Mouse (Mus musculus) midbrain, embryonic 13.5 days (tissue): ENCODE measurements around the gene Gpr156. TPM values are rescaled to one million over a fixed set of nuclear protein-coding genes. Genes with fewer than 3 reads are reported as not detected.
A peak's percentile ranks its signal among the peaks of the same experiment; 100 is the strongest.

ENCODE experiments used
- ATAC-seq: fragments of 200-750 bp; cut with Nextera tagmentation; 2 replicates; pipeline ENCODE4 v1.8.0; 2017; ENCODE audit warnings: mild to moderate bottlenecking, moderate TSS enrichment, moderate library complexity
- H3K27ac ChIP-seq: fragments of 300-500 bp; sonication (generic); 2 replicates; pipeline ENCODE4 v1.5.1; 2015; ENCODE audit warnings: inconsistent platforms, mild to moderate bottlenecking, moderate library complexity
- H3K27me3 ChIP-seq: fragments of 300-500 bp; sonication (generic); 2 replicates; pipeline ENCODE4 v1.6.1; 2015; ENCODE audit warnings: mild to moderate bottlenecking, inconsistent platforms
- H3K36me3 ChIP-seq: fragments of 300-500 bp; sonication (generic); 2 replicates; pipeline ENCODE4 v1.6.1; 2015; ENCODE audit warnings: mild to moderate bottlenecking, inconsistent platforms
- H3K4me1 ChIP-seq: fragments of 300-500 bp; sonication (generic); replicated peaks from 2 replicates; pipeline ENCODE4 v1.6.1; 2015; ENCODE audit warnings: inconsistent platforms
- H3K4me2 ChIP-seq: fragments of 300-500 bp; sonication (generic); replicated peaks from 2 replicates; pipeline ENCODE4 v1.6.1; 2015; ENCODE audit warnings: moderate library complexity, mild to moderate bottlenecking, inconsistent platforms
- H3K4me3 ChIP-seq: fragments of 300-500 bp; sonication (generic); replicated peaks from 2 replicates; pipeline ENCODE4 v1.5.1; 2015; ENCODE audit warnings: mild to moderate bottlenecking, inconsistent platforms
- H3K9ac ChIP-seq: fragments of 300-500 bp; sonication (generic); replicated peaks from 2 replicates; pipeline ENCODE4 v1.6.1; 2015; ENCODE audit warnings: mild to moderate bottlenecking, inconsistent platforms
- H3K9me3 ChIP-seq: fragments of 300-500 bp; sonication (generic); 2 replicates; pipeline ENCODE4 v1.6.1; 2016; ENCODE audit warnings: mild to moderate bottlenecking, inconsistent platforms
- WGBS: fragments of 180-500 bp; shearing (Covaris S2); methylation state at CpG from one replicate; pipeline ENCODE4 v1.1.7; 2015; 5-methylcytosine and 5-hydroxymethylcytosine counted together
- polyA plus RNA-seq: library from polyadenylated mRNA; unstranded; fragments of >200 nt; fragmentation: Nextera tagmentation; extraction: Ambion mirVana; gene quantifications from 2 replicates; pipeline ENCODE4 v1.2.1, GENCODE M21; 2015

The Gpr156 gene
- polyA plus RNA-seq, 1 experiment from 2014 or later = 9.4 TPM

DNA sequence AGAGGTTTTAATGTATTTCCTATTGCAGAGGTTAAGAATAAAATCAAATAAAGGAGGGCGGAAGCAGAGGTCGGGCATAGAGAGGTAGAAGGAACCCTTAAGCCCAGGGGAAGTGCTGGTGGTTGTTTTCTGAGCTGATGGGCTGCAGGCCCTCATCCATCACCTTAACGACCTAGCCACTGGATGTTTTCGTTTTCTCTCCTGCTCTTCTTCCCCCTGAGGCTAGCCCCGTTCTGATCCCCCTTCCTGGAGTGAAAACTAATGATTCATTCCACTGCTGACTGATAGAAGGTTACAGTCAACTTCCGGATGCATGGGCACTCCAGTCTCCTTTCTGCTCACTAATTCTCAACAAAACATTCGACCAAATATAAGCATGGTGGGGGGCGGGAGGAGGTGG lies 76.5 kb downstream of the Gpr156 start:
- no peak for ATAC-seq
- Histone ChIP-seq H3K4me3 (no peak overlapping the region), H3K36me3 (no peaks in the 10 kb centered on the region), H3K9ac (no peak overlapping the region), H3K27me3 (no peaks in the 10 kb centered on the region), H3K4me2 (no peak overlapping the region), H3K27ac (0 out of 2 replicates have a peak overlapping the region, but pooled peaks have one; percentile 14), H3K9me3 (no peaks in the 10 kb centered on the region), H3K4me1 (peaks cover 46% of the 10 kb centered on the region)
- WGBS = 54% methylated on average over 8 of the region's 8 CpGs

GRCm38 (mm10) chr16:37994647-37995046 lies 78.4 kb downstream of the Gpr156 start:
- Histone ChIP-seq H3K4me3 (no peak overlapping the region), H3K4me1 (peaks cover 46% of the 10 kb centered on the region), H3K27me3 (no peaks in the 10 kb centered on the region), H3K9me3 (no peaks in the 10 kb centered on the region), H3K27ac (no peak overlapping the region; the same call in 1 of the 2 replicates), H3K4me2 (0 out of 2 replicates have a peak overlapping the region, but pooled peaks have one; percentile 3), H3K36me3 (no peaks in the 10 kb centered on the region), H3K9ac (no peak overlapping the region)
- 15% methylated on average over 12 of the region's 12 CpGs for WGBS
- ATAC-seq = 0 out of 2 replicates have a peak, but pooled peaks have one; percentile 8

- Histone ChIP-seq H3K9ac (no peak overlapping the region), H3K27me3 (no peaks in the 10 kb centered on the region), H3K9me3 (no peaks in the 10 kb centered on the region), H3K36me3 (no peaks in the 10 kb centered on the region), H3K27ac (no peak overlapping the region), H3K4me3 (no peak overlapping the region), H3K4me2 (no peak overlapping the region), H3K4me1 (peaks cover 32% of the 10 kb centered on the region)
- 84% methylated on average over 4 of the region's 4 CpGs for WGBS
- ATAC-seq = no peak
Measured at GRCm38 (mm10) chr16:37997771-37998170, 81.5 kb downstream of the Gpr156 start.

DNA sequence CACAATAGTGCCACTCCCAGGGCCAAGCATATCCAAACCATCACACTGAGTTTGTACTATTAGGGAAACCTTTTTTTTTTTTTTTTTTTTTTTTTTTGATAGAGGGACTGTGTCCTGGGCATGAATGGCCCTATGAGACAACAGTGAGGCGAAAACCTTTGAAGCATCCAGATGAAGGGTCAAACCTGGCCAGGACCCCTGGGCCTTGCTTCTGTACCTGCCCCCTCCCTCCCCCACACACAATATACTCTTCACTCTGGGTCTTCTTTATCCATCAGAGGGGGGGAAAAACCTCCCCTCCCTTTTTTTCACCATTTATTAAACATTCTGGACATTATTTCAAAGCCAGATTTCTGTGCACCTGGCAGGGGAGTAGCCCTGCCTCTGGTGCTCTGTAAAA lies 83.5 kb downstream of the Gpr156 start:
- ATAC-seq = peak; percentile 65
- Histone ChIP-seq H3K36me3 (peaks cover 5% of the 10 kb centered on the region; the same call in 1 of the 2 replicates), H3K4me3 (no peak overlapping the region)

DNA sequence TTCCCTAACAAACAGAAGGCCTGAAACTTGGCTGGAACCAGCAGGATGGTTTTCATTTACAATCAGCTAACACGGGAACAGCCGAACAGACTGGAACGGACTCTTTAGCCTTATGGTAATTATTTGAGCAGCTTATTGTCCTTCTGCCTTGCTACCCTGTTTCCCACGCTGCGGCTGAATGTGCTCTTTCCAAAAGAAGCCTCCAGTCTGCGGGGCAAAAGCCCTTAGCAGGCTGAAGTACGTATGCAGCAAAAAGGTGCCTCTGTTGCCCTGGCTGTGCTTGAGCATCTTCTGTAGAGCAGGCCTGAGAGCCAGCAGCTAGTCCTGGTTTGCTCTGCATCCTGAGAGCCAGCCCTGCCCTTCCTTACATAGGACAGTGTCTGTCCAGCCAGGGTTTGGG lies 83.9 kb downstream of the Gpr156 start:
- H3K27me3 ChIP-seq = no peaks in the 10 kb centered on the region
- ATAC-seq = peak; percentile 85
- no peaks in the 10 kb centered on the region for H3K9me3 ChIP-seq
- WGBS = 6% methylated on average over 7 of the region's 7 CpGs
- 0 out of 2 replicates have a peak overlapping the region, but pooled peaks have one; percentile 37 for H3K9ac ChIP-seq
- H3K36me3 ChIP-seq = peaks cover 9% of the 10 kb centered on the region; the same call in 1 of the 2 replicates
- H3K4me1 ChIP-seq = peaks cover 15% of the 10 kb centered on the region
- no peak overlapping the region for H3K4me2 ChIP-seq
- H3K4me3 ChIP-seq = no peak overlapping the region
- H3K27ac ChIP-seq = peak overlapping the region; percentile 87

More for the DNA sequence above, 83.5 kb downstream of the Gpr156 start:
- Histone ChIP-seq H3K9ac (no peak overlapping the region), H3K9me3 (no peaks in the 10 kb centered on the region), H3K27ac (peak overlapping the region; percentile 87), H3K27me3 (no peaks in the 10 kb centered on the region), H3K4me1 (peaks cover 20% of the 10 kb centered on the region), H3K4me2 (no peak overlapping the region)
- WGBS = 83% methylated on average over 1 of the region's 1 CpGs

GRCm38 (mm10) chr16:38001766-38002165 lies 85.5 kb downstream of the Gpr156 start:
- H3K9ac ChIP-seq = no peak overlapping the region
- no peak overlapping the region for H3K27ac ChIP-seq
- WGBS = 40% methylated on average over 2 of the region's 2 CpGs
- H3K4me2 ChIP-seq = no peak overlapping the region
- peaks cover 10% of the 10 kb centered on the region; the same call in 1 of the 2 replicates for H3K36me3 ChIP-seq
- H3K9me3 ChIP-seq = no peaks in the 10 kb centered on the region
- no peak for ATAC-seq
- H3K4me3 ChIP-seq = no peak overlapping the region
- H3K27me3 ChIP-seq = no peaks in the 10 kb centered on the region
- H3K4me1 ChIP-seq = peaks cover 15% of the 10 kb centered on the region

GRCm38 (mm10) chr16:38002485-38002884 lies 86.2 kb downstream of the Gpr156 start:
- ATAC-seq = no peak
- Histone ChIP-seq H3K27ac (no peak overlapping the region), H3K4me1 (peaks cover 15% of the 10 kb centered on the region), H3K36me3 (peaks cover 10% of the 10 kb centered on the region; the same call in 1 of the 2 replicates), H3K9ac (no peak overlapping the region), H3K4me2 (no peak overlapping the region), H3K9me3 (no peaks in the 10 kb centered on the region), H3K4me3 (no peak overlapping the region), H3K27me3 (no peaks in the 10 kb centered on the region)
- 87% methylated on average over 3 of the region's 3 CpGs for WGBS

GRCm38 (mm10) chr16:38004486-38005020 lies 88.3 kb downstream of the Gpr156 start:
- no peak overlapping the region for H3K4me3 ChIP-seq
- 92% methylated on average over 17 of the region's 17 CpGs for WGBS
- no peaks in the 10 kb centered on the region for H3K9me3 ChIP-seq
- no peak overlapping the region for H3K4me2 ChIP-seq
- ATAC-seq = no peak
- no peak overlapping the region for H3K9ac ChIP-seq
- peaks cover 10% of the 10 kb centered on the region; the same call in 1 of the 2 replicates for H3K36me3 ChIP-seq
- H3K4me1 ChIP-seq = peaks cover 12% of the 10 kb centered on the region
- H3K27me3 ChIP-seq = no peaks in the 10 kb centered on the region
- no peak overlapping the region for H3K27ac ChIP-seq

DNA sequence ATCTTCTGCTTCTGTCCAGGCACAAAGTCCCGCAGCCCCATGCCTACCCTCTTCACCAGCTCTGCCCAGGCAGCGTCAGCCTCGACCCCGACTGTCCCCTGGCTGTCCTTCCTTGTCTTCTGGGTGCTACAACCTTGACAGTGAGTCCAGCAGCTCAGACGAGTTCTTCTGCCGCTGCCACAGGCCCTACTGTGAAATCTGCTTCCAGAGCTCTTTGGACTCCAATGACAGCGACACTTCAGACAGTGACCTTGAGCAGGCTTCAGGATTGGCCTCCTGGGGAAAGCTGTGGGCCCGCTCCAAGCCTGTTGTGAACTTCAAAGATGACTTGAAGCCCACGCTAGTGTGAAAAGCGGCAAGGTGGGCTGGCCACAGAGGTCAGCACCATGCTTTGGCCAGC lies 89.2 kb downstream of the Gpr156 start:
- Histone ChIP-seq H3K4me3 (no peak overlapping the region), H3K27ac (no peak overlapping the region), H3K9me3 (no peaks in the 10 kb centered on the region), H3K36me3 (peaks cover 10% of the 10 kb centered on the region; the same call in 1 of the 2 replicates), H3K4me2 (no peak overlapping the region), H3K9ac (no peak overlapping the region), H3K4me1 (peaks cover 3% of the 10 kb centered on the region; the same call in 1 of the 2 replicates), H3K27me3 (no peaks in the 10 kb centered on the region)
- 89% methylated on average over 10 of the region's 10 CpGs for WGBS
- ATAC-seq = no peak

- no peak overlapping the region for H3K4me3 ChIP-seq
- H3K4me2 ChIP-seq = no peak overlapping the region
- no peak overlapping the region for H3K9ac ChIP-seq
- peaks cover 10% of the 10 kb centered on the region; the same call in 1 of the 2 replicates for H3K36me3 ChIP-seq
- no peak for ATAC-seq
- no peaks in the 10 kb centered on the region for H3K9me3 ChIP-seq
- H3K27ac ChIP-seq = no peak overlapping the region
- 87% methylated on average over 5 of the region's 5 CpGs for WGBS
- no peaks in the 10 kb centered on the region for H3K4me1 ChIP-seq
- no peaks in the 10 kb centered on the region for H3K27me3 ChIP-seq
Measured at GRCm38 (mm10) chr16:38008371-38008770, 92.1 kb downstream of the Gpr156 start.

GRCm38 (mm10) chr16:38009041-38009825 lies 92.9 kb downstream of the Gpr156 start:
- ATAC-seq = no peak
- Histone ChIP-seq H3K9ac (no peak overlapping the region), H3K27me3 (no peaks in the 10 kb centered on the region), H3K4me2 (no peak overlapping the region), H3K4me3 (no peak overlapping the region), H3K4me1 (no peaks in the 10 kb centered on the region), H3K36me3 (peaks cover 10% of the 10 kb centered on the region; the same call in 1 of the 2 replicates), H3K27ac (no peak overlapping the region), H3K9me3 (no peaks in the 10 kb centered on the region)
- 90% methylated on average over 14 of the region's 14 CpGs for WGBS

GRCm38 (mm10) chr16:38011486-38011885 lies 95.2 kb downstream of the Gpr156 start:
- Histone ChIP-seq H3K27ac (no peak overlapping the region), H3K4me2 (no peak overlapping the region), H3K36me3 (no peaks in the 10 kb centered on the region), H3K9ac (no peak overlapping the region), H3K4me3 (no peak overlapping the region), H3K4me1 (no peaks in the 10 kb centered on the region), H3K27me3 (no peaks in the 10 kb centered on the region), H3K9me3 (no peaks in the 10 kb centered on the region)
- no peak for ATAC-seq
- WGBS = 94% methylated on average over 13 of the region's 13 CpGs
